Mouse (Mus musculus) CH12.LX (cell line): ENCODE measurements around the gene Hist1h2an. TPM values are rescaled to one million over a fixed set of nuclear protein-coding genes. Genes with fewer than 3 reads are reported as not detected.
"Not testable (repeated sequence)": the region's sequence is repeated elsewhere in the genome, so short reads cannot be mapped to it uniquely, and the experiment has no call there.

ENCODE experiments used
- DNase-seq: peaks from one replicate; pipeline ENCODE4 v3.0.0-alpha.2; 2013; ENCODE audit errors: extremely low read depth
- H3K27ac ChIP-seq: 2 replicates; pipeline ENCODE4 v1.5.1; 2012; ENCODE audit warnings: low read depth, mild to moderate bottlenecking, control low read depth, moderate library complexity; ENCODE audit not compliant: insufficient read depth
- H3K27me3 ChIP-seq: replicated peaks from 2 replicates; pipeline ENCODE3; 2012; ENCODE audit warnings: inconsistent platforms
- H3K36me3 ChIP-seq, 2 experiments: replicated peaks in 1 of 2; 2 replicates each; pipeline versions ENCODE3 to v1.6.1; 2012; ENCODE audit warnings: inconsistent platforms in 1 of 2, low read length in 1 of 2, mild to moderate bottlenecking in 1 of 2, mixed read lengths in 1 of 2, moderate library complexity in 1 of 2; ENCODE audit not compliant: control insufficient read depth in 1 of 2, insufficient read depth in 1 of 2
- H3K4me1 ChIP-seq, 2 experiments: 2 replicates each; pipeline ENCODE4 v1.6.1; 2012; ENCODE audit warnings: inconsistent platforms in 1 of 2, moderate library complexity in 1 of 2; ENCODE audit not compliant: insufficient read depth in 2 of 2, control insufficient read depth in 1 of 2
- H3K4me2 ChIP-seq: 2 replicates; pipeline ENCODE4 v1.6.1; 2012; ENCODE audit warnings: low read depth, mild to moderate bottlenecking, control low read depth; ENCODE audit not compliant: poor library complexity, insufficient read depth, severe bottlenecking
- H3K4me3 ChIP-seq, 3 experiments: fragments of 150-350 bp in 1 of 3; sonication (generic) in 1 of 3; replicated peaks in 1 of 3; 2 replicates each; pipeline versions ENCODE3 to v1.5.1; 2011 to 2012; ENCODE audit warnings: low read depth in 2 of 3, low read length in 2 of 3, mild to moderate bottlenecking in 2 of 3, moderate library complexity in 2 of 3, control low read depth in 1 of 3, improper control_type of control experiment in 1 of 3, inconsistent platforms in 1 of 3, mixed read lengths in 1 of 3; ENCODE audit not compliant: poor library complexity in 1 of 3
- H3K79me2 ChIP-seq: replicated peaks from 2 replicates; pipeline ENCODE4 v1.6.1; 2012; ENCODE audit warnings: mild to moderate bottlenecking, moderate library complexity; ENCODE audit not compliant: control insufficient read depth, poor library complexity, insufficient read depth, severe bottlenecking; ENCODE audit errors: extremely low read depth
- H3K9ac ChIP-seq: 2 replicates; pipeline ENCODE4 v1.6.1; 2012; ENCODE audit warnings: low read depth, mild to moderate bottlenecking, control low read depth, moderate library complexity; ENCODE audit not compliant: insufficient read depth
- H3K9me3 ChIP-seq: replicated peaks from 2 replicates; pipeline ENCODE3; 2012; ENCODE audit warnings: low read length, inconsistent platforms, mixed read lengths
- BHLHE40 ChIP-seq: IDR thresholded peaks from 2 replicates; pipeline ENCODE4 v1.6.1; 2011; ENCODE audit warnings: mild to moderate bottlenecking, low read depth, low read length, improper control_type of control experiment
- POLR2A ChIP-seq: IDR thresholded peaks from 2 replicates; pipeline ENCODE4 v1.6.1; 2011; ENCODE audit warnings: low read depth, mild to moderate bottlenecking, improper control_type of control experiment, low read length
- POLR2AphosphoS2 ChIP-seq: IDR thresholded peaks from 2 replicates; pipeline ENCODE4 v1.6.1; 2011; ENCODE audit warnings: low read depth, low read length, improper control_type of control experiment
- ZMIZ1 ChIP-seq: IDR thresholded peaks from 2 replicates; pipeline ENCODE4 v1.6.1; 2012; ENCODE audit warnings: low read depth, mild to moderate bottlenecking, inconsistent platforms, low read length, improper control_type of control experiment
- dilution Hi-C: fragments of 300-500 bp; cut with MboI; formaldehyde crosslinking; loops from 2 replicates; pipeline ENCODE4 v1.14.3; 2020; ENCODE audit warnings: low sequenced_read_pairs; ENCODE audit not compliant: extremely low pct_unique_long_range_greater_than_20kb, extremely low pct_ligation_motif_present
- in situ Hi-C: fragments of 300-500 bp; cut with MboI; formaldehyde crosslinking; loops from 3 replicates; pipeline ENCODE4 v1.14.3; 2019; ENCODE audit warnings: low sequenced_read_pairs, low pct_ligation_motif_present, low pct_unique_long_range_greater_than_20kb, mixed read lengths
- polyA plus RNA-seq: library from polyadenylated mRNA; unstranded; fragments of >175 nt; gene quantifications from 2 replicates; pipeline ENCODE4 v1.2.1, GENCODE M21; 2012; ENCODE audit warnings: low read depth; ENCODE audit not compliant: insufficient read length
- total RNA-seq, 2 experiments: library from RNA; depleted of rRNA; stranded (reverse); fragments of 300-350 nt in 1 of 2; fragments of >200 nt in 1 of 2; gene quantifications; 2 replicates each; pipeline ENCODE4 v1.2.3; 2012 to 2014

The Hist1h2an gene
- total and polyA plus RNA-seq, 3 experiments, result 4.7 to 792 (median 7.1) TPM

GRCm38 (mm10) chr13:21812092-21812491 is 25.1 kb upstream of the Hist1h2an start:
- H3K27me3 ChIP-seq, H3K9me3 ChIP-seq, dilution Hi-C loops, H3K79me2 ChIP-seq, DNase-seq, H3K4me1 ChIP-seq, in situ Hi-C loops, H3K36me3 ChIP-seq: not testable (repeated sequence)
- Histone ChIP-seq H3K9ac (0 out of 2 replicates have a peak overlapping the region, but pooled peaks have one; percentile 33), H3K4me3 (peak overlapping the region in 1 of 3 experiments; percentile 24), H3K4me2 (peak overlapping the region; percentile 31; the same call in 1 of the 2 replicates), H3K27ac (peak overlapping the region; percentile 86)
- TF ChIP-seq BHLHE40, result 0 out of 2 replicates have a peak, but pooled peaks have one; percentile 13
- 0 out of 2 replicates have a peak, but pooled peaks have one; percentile 33 for TF ChIP-seq POLR2AphosphoS2
- 0 out of 2 replicates have a peak, but pooled peaks have one; percentile 45 for TF ChIP-seq ZMIZ1
- TF ChIP-seq POLR2A, result peak; percentile 53
- TF ChIP-seq, all 38 proteins: peak for 4; not testable (repeated sequence) for 34

- H3K4me1 ChIP-seq, DNase-seq, H3K9me3 ChIP-seq, H3K79me2 ChIP-seq, dilution Hi-C loops, in situ Hi-C loops, H3K36me3 ChIP-seq, H3K27me3 ChIP-seq: not testable (repeated sequence)
- peak within 1 kb of the TSS; percentile 31; the same call in 1 of the 2 replicates for H3K4me2 ChIP-seq
- 0 out of 2 replicates have a peak within 1 kb of the TSS, but pooled peaks have one; percentile 33 for H3K9ac ChIP-seq
- H3K4me3 ChIP-seq, result peak within 1 kb of the TSS in 1 of 3 experiments; percentile 24
- peak within 1 kb of the TSS; percentile 86 for H3K27ac ChIP-seq
Observed at GRCm38 (mm10) chr13:21811539-21811938, 24.5 kb upstream of the Hist1h2an start, which contains the start of gene Hist1h4m. Gene Hist1h4m, plus strand, starts transcription at chr13:21811746.

GRCm38 (mm10) chr13:21811074-21811473 is 24.1 kb upstream of the Hist1h2an start:
- DNase-seq, dilution Hi-C loops, H3K4me3 ChIP-seq, H3K4me1 ChIP-seq, in situ Hi-C loops, H3K9ac ChIP-seq, H3K4me2 ChIP-seq, H3K36me3 ChIP-seq, H3K27ac ChIP-seq, H3K27me3 ChIP-seq, H3K79me2 ChIP-seq, H3K9me3 ChIP-seq: not testable (repeated sequence)

- H3K27ac ChIP-seq, H3K79me2 ChIP-seq, H3K9ac ChIP-seq, H3K36me3 ChIP-seq, H3K4me1 ChIP-seq, DNase-seq, H3K4me2 ChIP-seq, H3K9me3 ChIP-seq, H3K4me3 ChIP-seq, in situ Hi-C loops, H3K27me3 ChIP-seq, dilution Hi-C loops: not testable (repeated sequence)
Observed at GRCm38 (mm10) chr13:21810073-21810472, 23.1 kb upstream of the Hist1h2an start, which contains the start of the genes Hist1h2bq and Hist1h2ao. Gene Hist1h2bq, minus strand, starts transcription at chr13:21810197. Gene Hist1h2ao, plus strand, starts transcription at chr13:21810465.

GRCm38 (mm10) chr13:21803058-21803457 is 16.0 kb upstream of the Hist1h2an start:
- H3K36me3 ChIP-seq, in situ Hi-C loops, H3K79me2 ChIP-seq, H3K9me3 ChIP-seq, H3K4me1 ChIP-seq, dilution Hi-C loops, H3K27ac ChIP-seq, H3K27me3 ChIP-seq, H3K4me2 ChIP-seq, H3K9ac ChIP-seq, H3K4me3 ChIP-seq, DNase-seq: not testable (repeated sequence)

GRCm38 (mm10) chr13:21797163-21797562 is 10.1 kb upstream of the Hist1h2an start:
- H3K36me3 ChIP-seq, dilution Hi-C loops, H3K4me2 ChIP-seq: not testable (repeated sequence)

More at GRCm38 (mm10) chr13:21797163-21797562, 10.1 kb upstream of the Hist1h2an start:
- H3K4me1 ChIP-seq, H3K79me2 ChIP-seq, DNase-seq, H3K9me3 ChIP-seq, H3K27me3 ChIP-seq, H3K9ac ChIP-seq, in situ Hi-C loops, H3K27ac ChIP-seq, H3K4me3 ChIP-seq: not testable (repeated sequence)
